15 mouse cellular contexts compared by ENCODE assay signal in the genomic region with DNA sequence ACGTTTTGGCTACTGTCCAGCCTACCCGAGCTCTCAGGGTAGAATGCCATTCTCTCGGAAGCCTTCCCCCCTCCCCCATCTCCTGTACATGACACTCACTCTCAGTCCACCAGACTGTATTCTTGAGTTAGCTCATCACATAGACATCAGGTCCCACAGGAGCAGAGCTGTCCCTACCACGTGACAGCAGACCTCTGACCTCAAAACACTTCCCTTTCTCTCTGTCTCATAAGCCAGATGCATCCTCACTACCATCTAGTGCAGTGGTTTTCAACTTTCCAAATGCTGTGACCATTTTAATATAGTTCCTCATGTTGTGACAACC. TPM values are rescaled to one million over a fixed set of nuclear protein-coding genes. Genes with fewer than 3 reads are reported as not detected.
A peak's percentile ranks its signal among the peaks of the same experiment; 100 is the strongest.
DNase-seq lines count a peak whose midpoint lies in the region; ATAC-seq and TF ChIP-seq lines count a peak whose summit lies in the region.
"Had no signal": no experiment of that assay in that cellular context is flagged by ENCODE, and none has a peak within 500 bp of the region (broad histone marks: within the 10 kb centered on the region; RNA-seq: fewer than 3 reads in every experiment).

No protein-coding gene starts in this region.

- no peak for TF ChIP-seq CTCF in gastrocnemius, adult 2 months (IDR thresholded peaks at IDR 0.05)
- TF ChIP-seq CTCF in lung, embryonic 14.5 days (IDR thresholded peaks at IDR 0.05; ENCODE audit: low read depth) = no peak
- no peak for TF ChIP-seq CTCF in bone marrow macrophage, adult 2 months (IDR thresholded peaks at IDR 0.05; ENCODE audit: low read depth, low read length)

- no peak overlapping the region for H3K4me2 ChIP-seq in lung, embryonic 14.5 days
- H3K4me2 ChIP-seq: limb, embryonic 13.5 days; stomach, embryonic 15.5 days had no signal

- ATAC-seq in lung, embryonic 14.5 days (ENCODE audit: insufficient read depth) = peak; percentile 26; the same call in 1 of the 2 replicates
- peak; percentile 92 for ATAC-seq in megakaryocyte, adult 5-6 weeks (ENCODE audit: poor library complexity, severe bottlenecking)
- ATAC-seq: inflammation-experienced regulatory T-cells, adult 6 months had no signal

- H3K4me3 ChIP-seq in gastrocnemius, adult 2 months = no peak overlapping the region
- H3K4me3 ChIP-seq in lung, embryonic 14.5 days (ENCODE audit: low read depth, low read length) = no peak overlapping the region
- H3K4me3 ChIP-seq in bone marrow macrophage, adult 2 months (ENCODE audit: insufficient read depth, low read length) = peak overlapping the region; percentile 25; the same call in 1 of the 2 replicates
- H3K4me3 ChIP-seq: erythroblast, embryonic 14.5 days; limb, embryonic 13.5 days; stomach, embryonic 15.5 days had no signal

- no peaks in the 10 kb centered on the region for H3K9me3 ChIP-seq in lung, embryonic 14.5 days (ENCODE audit: low read depth, low read length)
- H3K9me3 ChIP-seq: limb, embryonic 13.5 days; stomach, embryonic 15.5 days had no signal

- 0 out of 2 replicates have a peak, but pooled peaks cover 10% of the 10 kb centered on the region for H3K4me1 ChIP-seq in lung, embryonic 14.5 days (ENCODE audit: insufficient read depth)
- H3K4me1 ChIP-seq in bone marrow macrophage, adult 2 months (ENCODE audit: control insufficient read depth, insufficient read depth, low read length) = peaks cover 48% of the 10 kb centered on the region

- TF ChIP-seq POLR2A in bone marrow macrophage, adult 2 months (IDR thresholded peaks at IDR 0.05; ENCODE audit: borderline replicate concordance, low read depth, low read length) = no peak

- 31% methylated on average over 4 of the region's 4 CpGs for WGBS in lung, embryonic 14.5 days

- no peak overlapping the region for H3K9ac ChIP-seq in lung, embryonic 14.5 days
- H3K9ac ChIP-seq: stomach, embryonic 15.5 days had no signal

- no peaks in the 10 kb centered on the region for H3K27me3 ChIP-seq in lung, embryonic 14.5 days (ENCODE audit: insufficient read depth, low read length)
- H3K27me3 ChIP-seq: limb, embryonic 13.5 days; Patski; stomach, embryonic 15.5 days had no signal

- DNase-seq in gastrocnemius, adult 2 months = no peak
- DNase-seq in gastrocnemius, postnatal 14 days = no peak
- DNase-seq in lung, embryonic 14.5 days = peak; percentile 33
- no peak for DNase-seq in lung, postnatal 25 days (ENCODE audit: low spot score)
- no peak for DNase-seq in adrenal gland, adult 18-20 months (ENCODE audit: low spot score in 2 of 2)
- no peak for DNase-seq in MN1 (ENCODE audit: low spot score)
- DNase-seq: cerebellum, postnatal 36 days; right cerebral cortex, adult 18-20 months had no signal

- no peaks in the 10 kb centered on the region for H3K36me3 ChIP-seq in lung, embryonic 14.5 days (ENCODE audit: insufficient read depth)
- H3K36me3 ChIP-seq: limb, embryonic 13.5 days; stomach, embryonic 15.5 days had no signal

- peak overlapping the region; percentile 20; the same call in 1 of the 2 replicates for H3K27ac ChIP-seq in gastrocnemius, adult 2 months
- no peak overlapping the region for H3K27ac ChIP-seq in lung, embryonic 14.5 days (ENCODE audit: low read depth)
- peak overlapping the region; percentile 67 for H3K27ac ChIP-seq in bone marrow macrophage, adult 2 months (ENCODE audit: insufficient read depth, low read depth, low read length)
- H3K27ac ChIP-seq: limb, embryonic 13.5 days; stomach, embryonic 15.5 days had no signal

- intact Hi-C loops in gastrocnemius, adult 2 months (cut with DNase I) = no loop called here
- intact Hi-C loops in gastrocnemius, postnatal 14 days (cut with DNase I; ENCODE audit: low total_unique reads) = no loop called here

RNA-seq across cellular contexts. Expression of gene Elovl5, which starts 13.7 kb away (rescaled TPM):
- 10 to 100 TPM in 1 of 2 experiments, 1 to 10 TPM in 1; 8.7 to 14.3 TPM for total RNA-seq in gastrocnemius, adult 2 months (2021)
- 10 to 100 TPM; 21.7 to 23.4 TPM for total RNA-seq in gastrocnemius, postnatal 14 days (2021)
- polyA plus RNA-seq in lung, embryonic 14.5 days (2014; fragmentation: Nextera tagmentation; extraction: Ambion mirVana) = 76.7 and 87.7 TPM in 2 replicates
- polyA plus RNA-seq in bone marrow macrophage, adult 2 months (2012; ENCODE audit: insufficient read depth, insufficient read length, missing spikeins) = 52.2 and 56.9 TPM in 2 replicates
- total RNA-seq in megakaryocyte, adult 5-6 weeks (2015) = 45.0 and 49.3 TPM in 2 replicates
- 52.0 and 52.8 TPM in 2 replicates for total RNA-seq in megakaryocyte, adult 5-6 weeks (2017)
- 100 to 1,000 TPM; 618 to 823 TPM for total RNA-seq in adrenal gland, adult 18-20 months (2021)

Comparison
In these comparisons a context has a peak if more than half of its experiments do, and no peak if none do; other contexts are left out.
1. RNA of gene Elovl5, which starts 13.7 kb away (total RNA-seq): 618 to 823 TPM in adrenal gland, adult 18-20 months; 45.0 to 52.8 TPM in megakaryocyte, adult 5-6 weeks, 21.7 to 23.4 TPM in gastrocnemius, postnatal 14 days and 8.7 to 14.3 TPM in gastrocnemius, adult 2 months; every median in the first group is over 10 times any median in the second.